Mouse (Mus musculus) ES-CJ7 (cell line): ENCODE data around the gene Epha3.

Experiments
- DNase-seq: peaks from one replicate; pipeline ENCODE4 v3.0.0; 2011; ENCODE audit warnings: low read depth, low spot score

Gene Epha3

DNA sequence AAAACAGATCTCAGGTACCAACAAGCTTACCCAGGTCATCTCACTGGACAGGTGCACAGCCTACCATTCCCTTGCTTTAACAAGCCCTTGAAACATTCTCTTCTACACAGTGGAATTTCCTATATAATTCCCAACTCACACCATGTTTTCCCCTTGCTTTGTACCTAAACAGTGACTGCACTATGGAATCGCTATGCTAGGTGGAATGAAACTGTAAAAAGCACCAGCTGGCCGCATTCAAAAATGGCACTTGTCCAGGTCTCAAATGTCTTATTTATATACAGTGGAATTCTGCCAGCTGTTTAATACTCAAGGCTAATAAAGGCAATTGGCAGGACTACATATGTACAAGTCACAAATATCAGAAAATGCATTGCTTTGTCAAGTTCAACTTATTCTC, 71.9 kb downstream of the Epha3 start:
- no peak for DNase-seq

DNA sequence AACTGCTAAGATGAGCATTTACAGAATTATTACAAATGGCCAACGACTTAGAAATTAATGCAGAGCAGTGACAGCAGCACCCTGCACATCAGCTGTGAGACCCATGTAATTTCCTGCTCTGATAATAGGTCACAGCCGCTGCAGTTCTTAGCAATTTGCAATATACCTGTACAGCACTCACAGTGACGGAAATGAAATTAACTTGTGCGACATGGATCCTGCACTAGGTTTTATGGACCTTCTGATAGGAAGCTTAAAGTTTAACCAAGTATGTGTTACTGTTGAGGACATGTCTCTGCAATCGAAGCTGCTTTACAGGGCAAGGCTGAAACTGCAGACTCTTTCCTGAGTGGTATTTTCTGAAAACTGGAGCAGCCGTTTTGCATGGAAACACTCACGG, 80.4 kb downstream of the Epha3 start:
- DNase-seq, result no peak

DNA sequence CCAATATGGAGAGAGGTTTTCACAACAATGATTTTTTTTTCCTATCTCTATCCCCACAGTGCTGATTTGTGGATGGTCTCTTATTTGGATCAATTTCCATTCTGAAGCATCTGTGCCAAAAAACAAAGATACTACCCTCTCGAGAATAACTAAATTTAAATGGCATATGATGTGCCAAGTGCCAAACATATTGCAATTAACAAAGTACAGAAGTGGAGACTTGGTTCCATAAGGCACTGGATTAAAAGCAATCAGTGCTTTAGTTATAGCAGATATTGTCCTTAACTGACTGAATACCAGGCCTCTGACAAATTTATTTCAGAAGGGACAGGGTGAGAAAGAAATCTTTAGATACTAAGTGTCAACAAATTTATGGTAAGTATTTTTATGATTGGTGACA, 81.9 kb downstream of the Epha3 start:
- DNase-seq, result no peak

DNA sequence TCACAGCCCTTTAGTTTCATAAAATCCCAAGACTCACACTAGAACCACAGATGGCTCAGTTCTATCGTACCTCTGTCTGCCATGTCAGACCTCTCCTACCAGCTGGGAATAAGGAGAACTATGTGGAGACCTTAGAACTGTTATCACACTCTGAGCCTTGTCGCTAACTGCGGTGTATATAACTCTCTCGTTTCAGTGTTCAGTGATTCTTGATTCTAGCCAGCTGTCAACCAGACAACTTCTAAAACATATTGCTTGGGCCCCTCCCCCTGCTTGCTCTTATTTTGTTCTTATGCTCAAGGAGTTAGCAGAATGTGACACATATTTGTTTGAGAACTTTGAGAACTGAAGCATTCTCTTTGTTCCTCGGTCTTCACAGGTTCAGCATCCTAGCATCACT, 83.8 kb downstream of the Epha3 start:
- no peak for DNase-seq

DNA sequence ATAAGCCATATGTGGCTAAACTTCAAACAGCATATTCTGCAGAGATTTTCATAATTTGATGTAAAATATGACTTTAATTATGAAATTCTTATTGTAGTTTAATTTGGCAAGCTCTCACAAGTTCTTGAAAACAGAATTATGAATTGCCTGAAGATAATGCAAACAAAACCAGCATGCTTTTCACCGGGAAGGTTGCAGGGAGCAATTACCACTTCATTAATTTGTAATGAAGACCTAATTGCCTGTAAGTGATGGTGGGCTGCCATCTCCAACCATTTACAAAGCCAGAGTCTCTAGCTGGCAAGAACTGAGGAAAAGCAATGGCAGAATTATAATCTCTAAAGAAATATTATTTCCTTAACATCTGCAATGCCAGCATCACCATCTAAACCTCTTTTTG, 86.2 kb downstream of the Epha3 start:
- DNase-seq, result no peak

DNA sequence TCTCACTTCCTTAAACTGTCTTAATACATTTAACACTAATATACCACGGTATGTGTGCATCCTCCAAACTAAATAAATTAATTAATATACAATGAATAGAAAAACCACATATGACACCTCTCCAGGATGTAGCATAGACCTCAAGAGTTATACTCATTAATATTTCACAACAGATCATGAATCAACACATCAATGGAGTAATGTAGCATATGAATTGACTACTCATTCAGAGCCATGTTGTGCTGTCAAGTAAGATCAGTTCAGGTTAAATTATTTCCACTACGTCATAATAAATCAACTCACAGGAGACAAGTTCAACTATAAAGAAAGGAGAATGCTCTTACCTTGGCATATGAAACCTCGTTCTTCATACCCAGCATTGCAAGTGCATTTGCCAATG, 91.4 kb downstream of the Epha3 start:
- no peak for DNase-seq

DNA sequence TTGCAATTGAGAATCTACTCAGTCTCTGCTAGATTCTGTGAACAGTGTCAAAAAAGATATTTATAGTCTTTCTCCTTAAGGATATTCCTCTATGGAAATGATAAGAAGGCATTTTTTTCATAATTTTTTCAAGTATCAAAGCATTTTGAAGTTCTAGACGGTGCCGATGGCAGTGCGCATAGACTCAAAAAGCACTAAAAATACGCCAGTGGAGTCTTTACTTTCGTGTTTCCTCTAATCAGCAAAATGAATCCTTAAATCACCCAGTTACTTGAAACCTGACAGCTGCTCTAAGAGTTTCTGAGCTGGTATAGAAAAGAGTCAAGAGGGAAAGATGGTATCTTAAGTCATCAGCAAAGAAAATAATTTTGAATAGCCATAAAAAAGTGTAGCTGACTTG, 96.4 kb downstream of the Epha3 start:
- no peak for DNase-seq

DNA sequence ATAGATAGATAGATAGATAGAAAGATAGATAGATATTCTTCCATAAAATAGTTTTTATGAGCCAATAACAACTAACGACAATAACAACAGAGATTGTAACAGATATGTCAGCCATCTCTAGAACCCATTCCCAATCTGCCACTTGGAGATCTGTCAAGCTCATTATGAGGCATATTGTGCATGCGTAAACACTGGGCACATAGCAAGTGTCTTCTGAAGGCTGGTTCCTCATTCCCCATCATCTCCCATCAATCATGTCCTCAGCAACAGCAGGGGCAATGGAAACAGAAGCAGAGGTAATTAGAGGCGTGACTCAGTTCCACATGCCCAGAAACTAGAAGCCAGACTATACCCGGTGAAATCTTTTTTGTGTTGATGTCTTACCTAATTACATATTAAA, 102.8 kb downstream of the Epha3 start:
- no peak for DNase-seq

DNA sequence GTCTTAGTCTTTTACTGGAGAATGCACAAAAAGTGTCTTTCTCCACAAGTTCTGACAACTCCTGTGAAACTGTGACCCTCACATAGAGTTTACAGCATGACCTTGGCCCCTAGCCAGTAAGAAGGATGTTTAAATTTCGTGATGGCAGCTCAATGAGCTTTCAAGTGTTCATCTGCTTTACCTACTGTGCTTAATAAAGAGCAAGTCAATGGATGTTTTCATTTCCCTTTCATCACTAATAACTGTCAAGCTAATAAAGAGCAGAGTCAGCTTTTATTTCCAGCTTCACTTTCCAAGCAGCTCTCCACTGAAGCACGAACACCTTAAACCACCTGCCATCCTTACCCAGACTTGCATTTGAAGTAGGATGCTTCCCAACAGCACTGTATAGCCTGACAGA, 103.9 kb downstream of the Epha3 start:
- DNase-seq, result no peak

DNA sequence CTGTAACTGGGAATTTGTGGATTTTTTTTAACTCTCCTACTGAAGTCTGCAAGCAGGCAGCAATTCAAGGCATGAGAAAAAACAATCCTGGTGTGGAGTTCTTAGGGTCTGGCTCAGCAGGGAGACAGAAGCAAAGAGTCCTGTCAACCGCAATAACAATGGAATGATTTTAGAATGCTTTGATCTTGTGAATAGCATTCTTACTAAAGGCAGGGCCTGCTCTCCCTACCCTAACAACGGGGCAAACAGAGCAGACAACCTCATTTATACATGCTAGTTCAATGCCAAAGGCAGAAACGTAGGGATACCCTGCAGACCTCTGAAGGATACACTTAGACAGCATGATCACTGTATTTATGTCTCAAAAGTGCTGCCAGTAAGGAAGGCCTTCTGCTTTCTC, 110.9 kb downstream of the Epha3 start:
- DNase-seq, result peak; percentile 15

DNA sequence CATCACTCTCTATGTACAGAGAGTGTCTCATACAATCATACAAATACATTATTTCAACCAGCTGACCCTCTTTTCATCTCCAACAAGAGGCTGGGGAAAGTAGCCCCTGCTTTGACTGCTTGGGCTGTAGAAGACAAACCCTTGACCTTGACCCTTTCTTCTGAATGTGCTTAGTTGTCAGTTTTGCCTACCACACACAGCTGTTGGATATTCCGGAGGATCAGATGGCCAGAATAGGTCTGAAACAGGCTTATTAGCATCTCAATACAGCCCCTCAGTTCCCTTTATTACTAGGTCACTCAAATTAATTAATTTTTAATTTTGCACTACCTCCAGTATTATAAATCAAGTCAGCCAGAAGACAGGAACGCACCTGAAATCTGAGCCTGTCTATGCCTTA, 116.2 kb downstream of the Epha3 start:
- no peak for DNase-seq

DNA sequence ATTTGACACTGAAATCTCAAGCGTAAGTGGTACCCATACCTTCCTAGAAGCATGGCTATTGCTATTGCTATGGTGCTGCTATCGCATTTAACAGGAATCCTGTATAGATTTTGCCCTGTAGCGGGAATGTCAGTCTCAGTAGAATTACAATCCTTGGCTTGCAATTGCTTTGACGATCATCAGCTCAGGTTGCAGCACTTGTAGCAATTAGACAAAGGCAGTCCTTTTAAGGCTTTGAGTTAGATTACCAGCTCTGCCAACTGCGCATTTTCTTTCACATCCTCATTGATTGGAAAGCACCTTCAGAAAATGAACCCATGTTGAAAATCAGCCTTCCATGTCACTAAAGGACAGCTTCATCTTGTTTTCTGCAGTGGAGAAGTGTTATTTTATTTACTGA, 118.5 kb downstream of the Epha3 start:
- DNase-seq, result no peak

DNA sequence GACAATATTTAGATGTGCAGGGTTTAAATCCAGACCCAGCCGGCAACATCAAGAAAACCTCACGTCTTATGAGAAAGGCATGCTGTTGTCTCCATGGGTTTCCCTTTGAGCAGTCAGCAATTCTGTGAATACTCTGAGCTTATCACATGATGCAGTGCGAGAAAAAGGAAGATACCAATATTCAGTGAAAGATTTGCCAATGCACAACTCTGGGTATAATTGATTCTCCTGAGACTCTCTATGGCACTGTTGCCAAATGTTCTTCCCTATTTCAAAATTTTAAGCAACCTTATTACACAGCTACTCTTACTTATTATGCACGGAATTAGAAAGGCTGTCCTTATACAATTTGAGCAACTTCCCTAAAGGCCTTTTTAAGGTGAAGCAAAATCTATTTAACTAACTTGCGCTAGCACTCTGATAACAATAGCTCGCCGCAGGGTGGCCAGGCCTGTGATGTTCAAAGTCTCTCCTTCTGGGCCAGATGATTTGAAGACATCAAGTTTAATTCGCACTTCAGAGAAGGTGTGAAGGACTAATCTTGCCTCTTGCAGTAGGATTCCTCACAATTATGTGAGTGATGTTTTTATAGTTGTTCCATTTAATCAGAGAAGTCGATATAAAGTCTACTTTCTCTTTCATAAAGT, 120.6 kb downstream of the Epha3 start:
- DNase-seq, result no peak

DNA sequence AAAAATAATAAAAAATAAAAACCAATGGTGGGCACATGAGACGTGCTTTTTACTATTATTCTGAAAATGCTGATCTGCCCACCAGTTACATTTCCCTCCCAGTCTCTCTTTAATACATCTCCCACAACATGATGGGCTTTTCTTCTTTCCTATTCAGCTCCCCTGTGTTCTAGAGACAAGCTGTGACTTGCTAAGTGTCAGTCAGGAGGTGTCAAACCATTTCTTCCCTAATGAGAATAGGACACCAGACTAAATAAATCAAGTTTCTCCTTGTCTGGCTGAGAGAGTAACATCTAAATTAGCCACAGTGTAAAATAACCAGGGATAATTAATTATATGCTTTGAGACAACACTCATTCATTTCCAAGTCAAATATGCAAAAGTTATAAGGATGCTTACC, 144.7 kb downstream of the Epha3 start:
- DNase-seq, result no peak

DNA sequence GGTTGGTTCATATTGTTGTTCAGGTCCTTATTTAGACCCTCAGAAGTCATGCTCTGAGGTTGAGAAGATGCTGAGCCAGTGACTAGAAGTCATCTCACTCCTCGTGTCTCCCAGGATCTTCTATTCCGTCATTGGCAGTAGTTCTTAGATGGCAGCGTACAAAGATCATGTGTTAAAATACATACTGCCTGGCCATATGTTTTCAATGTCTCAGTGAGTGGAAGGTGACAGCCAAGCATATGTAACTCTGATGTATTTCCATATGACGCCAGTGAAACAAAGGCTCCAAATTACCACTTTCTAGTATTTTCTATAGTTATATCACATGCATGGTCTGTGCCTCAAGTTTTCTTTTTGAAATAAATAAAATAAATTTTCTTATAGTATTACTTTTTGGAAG, 146.7 kb downstream of the Epha3 start:
- DNase-seq, result no peak

DNA sequence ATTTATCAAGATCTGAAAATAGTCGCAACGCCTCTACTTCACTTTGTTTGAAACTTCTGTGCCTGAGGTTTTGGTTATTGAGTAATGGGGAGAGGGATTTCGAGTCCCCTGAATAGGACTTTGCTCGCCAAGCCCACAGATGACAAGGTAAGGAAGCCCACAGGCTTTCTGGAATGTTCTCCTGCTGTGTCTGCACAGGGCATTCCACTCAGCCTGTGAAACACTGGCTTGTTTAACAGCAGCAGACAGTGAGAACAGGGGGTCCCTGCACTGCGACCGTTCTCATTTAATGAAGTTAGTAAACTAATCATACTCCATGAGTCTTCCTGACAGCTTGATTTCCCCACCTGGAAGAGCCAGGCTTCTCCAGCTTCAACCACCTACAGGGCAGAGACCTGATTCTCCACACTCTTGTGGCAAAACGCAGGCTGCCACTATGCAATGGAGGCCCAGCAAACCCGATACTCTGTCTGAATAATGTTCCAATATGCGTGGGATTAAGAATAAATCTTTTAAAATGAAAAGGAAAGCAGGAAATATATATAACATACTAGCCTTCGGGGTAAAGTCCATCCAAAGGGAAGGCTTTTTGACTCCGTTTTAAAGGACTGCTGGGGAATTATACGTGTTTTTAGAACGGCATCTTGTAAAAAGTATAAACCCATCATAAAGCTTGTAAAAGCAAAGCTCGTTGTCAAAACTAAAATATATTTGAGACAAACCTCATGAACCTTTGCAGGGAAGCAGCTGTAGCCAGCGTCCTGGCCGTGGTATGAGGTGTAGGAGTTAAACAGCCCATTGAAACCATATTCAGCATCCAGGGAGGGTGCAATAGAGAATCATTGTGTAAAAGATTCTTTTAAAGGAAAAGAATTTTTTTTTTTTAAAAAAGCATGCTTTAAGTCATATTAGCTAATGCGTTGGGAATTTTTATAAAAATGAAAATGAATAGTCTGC, 156.8 kb downstream of the Epha3 start:
- DNase-seq, result no peak

DNA sequence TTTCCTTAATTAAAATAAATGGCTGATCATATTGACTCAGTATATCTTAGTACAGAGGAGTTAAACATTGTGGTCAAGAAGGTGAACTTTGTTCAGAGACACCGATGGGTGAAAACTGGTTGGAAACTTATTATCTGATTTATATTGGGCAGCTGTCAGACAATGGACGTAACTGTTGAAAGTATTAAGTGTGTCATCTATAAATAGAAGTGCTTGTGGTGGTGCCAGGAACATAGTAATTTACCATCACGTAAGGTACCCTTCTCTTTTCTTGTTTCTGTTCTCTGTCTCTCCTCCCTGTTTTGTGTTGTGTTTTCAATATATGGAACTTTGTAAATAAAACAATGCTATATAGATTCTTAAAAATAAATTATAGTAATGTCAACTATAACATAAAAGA, 174.6 kb downstream of the Epha3 start:
- DNase-seq, result no peak

DNA sequence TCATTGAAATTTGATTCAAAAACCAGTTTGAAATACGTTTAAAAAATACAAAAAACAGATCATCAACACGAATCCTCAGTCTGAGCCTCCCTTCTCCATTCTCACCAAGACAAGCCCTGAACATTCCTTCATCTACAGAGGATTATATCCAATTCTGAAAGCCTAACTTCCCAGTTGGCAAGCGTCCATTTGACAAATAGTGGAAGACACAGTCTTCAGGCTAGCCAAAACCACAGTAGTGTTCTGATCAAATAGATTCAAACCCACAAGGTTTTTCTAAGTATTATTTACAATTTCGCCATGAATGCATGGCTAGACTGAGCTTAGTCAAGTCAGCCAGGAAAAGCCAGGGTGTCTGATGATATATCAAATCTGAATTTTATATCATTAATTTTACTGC, 179.8 kb downstream of the Epha3 start:
- no peak for DNase-seq

DNA sequence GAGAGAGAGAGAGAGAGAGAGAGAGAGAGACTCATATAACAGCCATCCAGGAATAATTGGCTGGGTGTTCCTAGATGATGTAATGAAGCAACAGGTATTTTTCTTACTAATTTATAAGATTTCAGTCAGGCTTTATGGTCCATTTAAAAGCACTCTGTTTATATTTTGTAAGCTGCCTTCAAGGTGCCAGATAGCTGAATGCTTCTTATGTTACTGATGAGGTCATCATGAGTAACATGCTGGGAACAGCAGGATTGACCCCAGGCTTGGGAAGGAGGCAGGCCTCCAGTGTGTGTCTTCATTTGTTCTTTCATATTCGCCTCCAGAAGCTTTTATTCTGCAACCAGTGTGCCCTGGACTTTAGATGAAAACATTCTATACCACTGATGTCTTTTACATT, 189.5 kb downstream of the Epha3 start:
- no peak for DNase-seq

DNA sequence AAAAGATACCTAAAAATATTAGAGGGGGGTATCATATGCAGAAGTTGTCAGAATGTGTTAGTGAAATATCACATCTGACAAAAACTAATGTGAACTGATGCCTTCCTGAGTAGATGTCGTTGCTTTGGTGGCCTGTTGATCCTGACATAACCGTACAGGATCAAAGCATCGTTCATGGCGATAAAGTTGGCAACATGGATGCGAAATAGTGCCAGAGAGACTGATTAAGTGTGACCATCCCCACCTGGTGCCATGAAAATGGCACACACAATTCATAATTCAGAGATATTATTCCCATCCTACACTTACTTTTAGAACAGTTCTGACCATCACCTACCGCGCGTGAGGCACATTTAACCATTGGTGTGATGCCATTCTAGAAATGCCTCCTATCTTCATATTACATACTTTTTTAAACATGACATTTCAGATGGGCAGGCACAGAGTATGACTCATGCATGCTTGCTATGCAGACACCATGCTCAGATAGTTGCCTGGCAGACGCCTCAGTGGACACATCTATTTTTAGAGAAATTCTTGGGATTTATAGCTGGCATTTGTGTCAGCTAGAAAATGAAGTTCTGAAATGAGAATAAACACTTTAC, 190.6 kb downstream of the Epha3 start:
- DNase-seq, result no peak

DNA sequence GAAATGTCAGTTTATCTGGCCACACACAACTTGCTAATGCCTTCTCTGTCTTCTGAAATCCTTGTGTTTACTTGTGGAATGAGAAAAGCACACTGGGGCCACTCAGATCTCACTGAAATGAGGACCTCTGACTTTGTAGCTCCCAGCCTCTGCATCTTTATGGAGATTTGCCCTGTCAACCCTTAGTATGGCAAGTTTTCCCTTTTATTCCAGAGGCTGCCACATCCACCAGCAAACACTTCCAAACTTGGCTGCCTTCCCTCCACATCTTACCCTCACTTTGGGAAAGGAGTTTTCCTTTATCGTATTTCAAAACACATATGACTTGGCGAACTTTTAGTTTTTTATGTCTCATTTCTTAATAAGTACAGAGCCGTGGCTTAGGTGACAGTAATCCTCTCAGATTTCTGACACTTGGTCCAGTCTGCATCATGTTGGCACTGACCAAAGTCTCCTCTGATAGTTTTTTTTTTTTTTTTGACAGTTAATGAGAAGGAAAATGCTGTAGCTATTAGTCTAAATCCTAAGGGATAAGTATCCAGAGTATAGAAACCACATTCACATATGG, 198.0 kb downstream of the Epha3 start:
- no peak for DNase-seq

DNA sequence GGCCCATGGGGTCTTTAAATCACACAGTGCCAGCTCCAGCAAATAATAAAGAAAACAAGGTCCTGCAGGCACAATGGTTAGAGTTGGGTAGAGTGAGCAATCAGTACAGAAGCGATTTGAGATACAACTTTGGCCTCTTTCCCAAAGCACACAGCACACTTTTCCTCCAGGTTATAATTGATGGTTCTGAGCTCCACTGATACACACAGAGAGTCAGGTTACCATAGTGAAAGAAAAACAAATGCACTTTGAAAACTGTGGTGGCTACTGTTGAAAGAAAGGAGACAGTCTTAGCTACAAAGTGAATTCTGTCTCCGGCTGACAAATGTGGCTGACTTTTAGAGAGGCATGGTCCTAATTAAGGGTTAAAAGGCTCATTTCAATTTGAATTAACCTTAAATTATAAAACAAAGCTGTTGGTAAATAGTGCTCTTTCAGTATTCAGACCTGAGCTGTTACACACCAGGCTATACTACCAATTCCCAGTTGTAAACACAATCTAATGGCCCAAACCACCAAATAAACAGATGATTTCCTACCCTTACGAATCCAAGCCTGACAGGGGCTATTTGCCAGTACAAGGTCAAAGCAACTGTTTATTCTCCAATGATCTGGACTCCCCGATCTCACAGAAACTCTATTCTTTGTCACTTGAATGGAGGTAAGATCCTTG, 205.5 kb downstream of the Epha3 start:
- no peak for DNase-seq
